Mouse (Mus musculus) CH12.LX (cell line): ENCODE measurements around the gene Ccser1. TPM values are rescaled to one million over a fixed set of nuclear protein-coding genes. Genes with fewer than 3 reads are reported as not detected.

Experiments used
- DNase-seq: peaks from one replicate; pipeline ENCODE4 v3.0.0-alpha.2; 2013; ENCODE audit errors: extremely low read depth
- H3K27ac ChIP-seq: 2 replicates; pipeline ENCODE4 v1.5.1; 2012; ENCODE audit warnings: low read depth, mild to moderate bottlenecking, control low read depth, moderate library complexity; ENCODE audit not compliant: insufficient read depth
- H3K27me3 ChIP-seq: replicated peaks from 2 replicates; pipeline ENCODE3; 2012; ENCODE audit warnings: inconsistent platforms
- H3K36me3 ChIP-seq, 2 experiments: replicated peaks in 1 of 2; 2 replicates each; pipeline versions ENCODE3 to v1.6.1; 2012; ENCODE audit warnings: inconsistent platforms in 1 of 2, low read length in 1 of 2, mild to moderate bottlenecking in 1 of 2, mixed read lengths in 1 of 2, moderate library complexity in 1 of 2; ENCODE audit not compliant: control insufficient read depth in 1 of 2, insufficient read depth in 1 of 2
- H3K4me1 ChIP-seq, 2 experiments: 2 replicates each; pipeline ENCODE4 v1.6.1; 2012; ENCODE audit warnings: inconsistent platforms in 1 of 2, moderate library complexity in 1 of 2; ENCODE audit not compliant: insufficient read depth in 2 of 2, control insufficient read depth in 1 of 2
- H3K4me2 ChIP-seq: 2 replicates; pipeline ENCODE4 v1.6.1; 2012; ENCODE audit warnings: low read depth, mild to moderate bottlenecking, control low read depth; ENCODE audit not compliant: poor library complexity, insufficient read depth, severe bottlenecking
- H3K4me3 ChIP-seq, 3 experiments: fragments of 150-350 bp in 1 of 3; sonication (generic) in 1 of 3; replicated peaks in 1 of 3; 2 replicates each; pipeline versions ENCODE3 to v1.5.1; 2011 to 2012; ENCODE audit warnings: low read depth in 2 of 3, low read length in 2 of 3, mild to moderate bottlenecking in 2 of 3, moderate library complexity in 2 of 3, control low read depth in 1 of 3, improper control_type of control experiment in 1 of 3, inconsistent platforms in 1 of 3, mixed read lengths in 1 of 3; ENCODE audit not compliant: poor library complexity in 1 of 3
- H3K79me2 ChIP-seq: replicated peaks from 2 replicates; pipeline ENCODE4 v1.6.1; 2012; ENCODE audit warnings: mild to moderate bottlenecking, moderate library complexity; ENCODE audit not compliant: control insufficient read depth, poor library complexity, insufficient read depth, severe bottlenecking; ENCODE audit errors: extremely low read depth
- H3K9ac ChIP-seq: 2 replicates; pipeline ENCODE4 v1.6.1; 2012; ENCODE audit warnings: low read depth, mild to moderate bottlenecking, control low read depth, moderate library complexity; ENCODE audit not compliant: insufficient read depth
- H3K9me3 ChIP-seq: replicated peaks from 2 replicates; pipeline ENCODE3; 2012; ENCODE audit warnings: low read length, inconsistent platforms, mixed read lengths
- BHLHE40 ChIP-seq: IDR thresholded peaks from 2 replicates; pipeline ENCODE4 v1.6.1; 2011; ENCODE audit warnings: mild to moderate bottlenecking, low read depth, low read length, improper control_type of control experiment
- CHD1 ChIP-seq: IDR thresholded peaks from 2 replicates; pipeline ENCODE4 v1.6.1; 2012; ENCODE audit warnings: low read depth, low read length, improper control_type of control experiment, inconsistent platforms
- CTCF ChIP-seq, 2 experiments: IDR thresholded peaks in 1 of 2; conservative IDR thresholded peaks in 1 of 2; 2 replicates each; pipeline ENCODE4 v1.5.1; 2011 to 2012; ENCODE audit warnings: low read depth in 2 of 2, low read length in 2 of 2, improper control_type of control experiment in 1 of 2, inconsistent platforms in 1 of 2, mild to moderate bottlenecking in 1 of 2, moderate library complexity in 1 of 2
- ETS1 ChIP-seq: conservative IDR thresholded peaks from 2 replicates; pipeline ENCODE4 v1.6.1; 2012; ENCODE audit warnings: low read depth, mild to moderate bottlenecking, inconsistent platforms, low read length, improper control_type of control experiment, moderate library complexity
- HCFC1 ChIP-seq: IDR thresholded peaks from 2 replicates; pipeline ENCODE4 v1.6.1; 2012; ENCODE audit warnings: low read depth, mild to moderate bottlenecking, inconsistent platforms, low read length, improper control_type of control experiment
- JUND ChIP-seq: conservative IDR thresholded peaks from 2 replicates; pipeline ENCODE4 v1.6.1; 2011; ENCODE audit warnings: low read depth, low read length, improper control_type of control experiment
- KAT2A ChIP-seq: IDR thresholded peaks from 2 replicates; pipeline ENCODE4 v1.6.1; 2012; ENCODE audit warnings: low read length, improper control_type of control experiment, inconsistent platforms; ENCODE audit not compliant: insufficient replicate concordance
- MAX ChIP-seq: IDR thresholded peaks from 2 replicates; pipeline ENCODE4 v1.6.1; 2011; ENCODE audit warnings: low read length, improper control_type of control experiment
- MEF2A ChIP-seq: IDR thresholded peaks from 2 replicates; pipeline ENCODE4 v1.6.1; 2014; ENCODE audit warnings: low read depth, mild to moderate bottlenecking, inconsistent platforms, low read length, improper control_type of control experiment, borderline replicate concordance
- NELFE ChIP-seq: IDR thresholded peaks from 2 replicates; pipeline ENCODE4 v1.6.1; 2011; ENCODE audit warnings: low read depth, low read length, improper control_type of control experiment
- PAX5 ChIP-seq: IDR thresholded peaks from 2 replicates; pipeline ENCODE4 v1.6.1; 2012; ENCODE audit warnings: low read length, inconsistent platforms, mixed read lengths
- POLR2AphosphoS2 ChIP-seq: IDR thresholded peaks from 2 replicates; pipeline ENCODE4 v1.6.1; 2011; ENCODE audit warnings: low read depth, low read length, improper control_type of control experiment
- RAD21 ChIP-seq: IDR thresholded peaks from 2 replicates; pipeline ENCODE4 v1.6.1; 2011; ENCODE audit warnings: low read depth, mild to moderate bottlenecking, low read length, improper control_type of control experiment, moderate library complexity
- SMC3 ChIP-seq: IDR thresholded peaks from 2 replicates; pipeline ENCODE4 v1.6.1; 2011; ENCODE audit warnings: low read depth, low read length, improper control_type of control experiment
- UBTF ChIP-seq: IDR thresholded peaks from 2 replicates; pipeline ENCODE4 v1.6.1; 2012; ENCODE audit warnings: low read depth, mild to moderate bottlenecking, inconsistent platforms, low read length, improper control_type of control experiment, moderate library complexity
- USF2 ChIP-seq: conservative IDR thresholded peaks from 2 replicates; pipeline ENCODE4 v1.6.1; 2011; ENCODE audit warnings: low read depth, low read length, improper control_type of control experiment
- ZC3H11A ChIP-seq: IDR thresholded peaks from 2 replicates; pipeline ENCODE4 v1.6.1; 2012; ENCODE audit warnings: low read depth, mild to moderate bottlenecking, inconsistent platforms, low read length, improper control_type of control experiment
- ZKSCAN1 ChIP-seq: IDR thresholded peaks from 2 replicates; pipeline ENCODE4 v1.6.1; 2012; ENCODE audit warnings: low read depth, inconsistent platforms, low read length, improper control_type of control experiment, borderline replicate concordance
- ZNF384 ChIP-seq: IDR thresholded peaks from 2 replicates; pipeline ENCODE4 v1.6.1; 2012; ENCODE audit warnings: low read depth, low read length, improper control_type of control experiment, inconsistent platforms
- dilution Hi-C: fragments of 300-500 bp; cut with MboI; formaldehyde crosslinking; loops from 2 replicates; pipeline ENCODE4 v1.14.3; 2020; ENCODE audit warnings: low sequenced_read_pairs; ENCODE audit not compliant: extremely low pct_unique_long_range_greater_than_20kb, extremely low pct_ligation_motif_present
- in situ Hi-C: fragments of 300-500 bp; cut with MboI; formaldehyde crosslinking; loops from 3 replicates; pipeline ENCODE4 v1.14.3; 2019; ENCODE audit warnings: low sequenced_read_pairs, low pct_ligation_motif_present, low pct_unique_long_range_greater_than_20kb, mixed read lengths
- polyA plus RNA-seq: library from polyadenylated mRNA; unstranded; fragments of >175 nt; gene quantifications from 2 replicates; pipeline ENCODE4 v1.2.1, GENCODE M21; 2012; ENCODE audit warnings: low read depth; ENCODE audit not compliant: insufficient read length
- total RNA-seq, 2 experiments: library from RNA; depleted of rRNA; stranded (reverse); fragments of 300-350 nt in 1 of 2; fragments of >200 nt in 1 of 2; gene quantifications; 2 replicates each; pipeline ENCODE4 v1.2.3; 2012 to 2014

Ccser1 gene
- total and polyA plus RNA-seq, 3 experiments: not detected

DNA sequence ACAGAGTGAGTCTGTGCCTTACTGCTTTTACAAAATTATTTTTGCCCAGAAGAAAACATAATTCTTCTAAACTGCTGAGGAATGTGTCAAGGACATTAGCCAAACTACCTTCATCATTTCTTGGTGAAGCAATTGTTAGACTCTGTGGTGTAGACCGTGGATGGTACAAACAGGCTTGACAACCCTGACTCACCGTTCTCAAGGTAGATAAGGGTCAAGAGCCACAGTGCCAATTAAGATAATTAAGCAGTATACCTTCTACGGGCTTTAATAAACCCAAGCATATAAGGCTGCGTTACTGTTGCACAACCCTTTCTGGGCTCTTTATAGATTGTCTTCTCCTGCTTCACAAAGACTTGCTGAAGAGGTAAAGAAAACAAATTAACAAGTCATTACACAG, 66.4 kb downstream of the Ccser1 start:
- TF ChIP-seq ZC3H11A (no peak), RAD21 (no peak), MAX (no peak)
- H3K4me3 ChIP-seq: no peak overlapping the region
- in situ Hi-C loops: no loop called here
- H3K4me1 ChIP-seq: no peaks in the 10 kb centered on the region
- no peaks in the 10 kb centered on the region for H3K79me2 ChIP-seq
- no peaks in the 10 kb centered on the region for H3K36me3 ChIP-seq
- no peak for DNase-seq
- H3K27ac ChIP-seq: no peak overlapping the region
- no peak overlapping the region for H3K4me2 ChIP-seq
- dilution Hi-C loops: no loop called here
- peaks cover 37% of the 10 kb centered on the region for H3K9me3 ChIP-seq
- H3K9ac ChIP-seq: no peak overlapping the region
- no peaks in the 10 kb centered on the region for H3K27me3 ChIP-seq

GRCm38 (mm10) chr6:61247842-61248472, 67.8 kb downstream of the Ccser1 start:
- no peaks in the 10 kb centered on the region for H3K27me3 ChIP-seq
- H3K4me3 ChIP-seq: no peak overlapping the region
- TF ChIP-seq USF2: no peak
- TF ChIP-seq JUND: no peak
- no peak for TF ChIP-seq SMC3
- no peak for TF ChIP-seq UBTF
- no peak for TF ChIP-seq KAT2A
- no peak for TF ChIP-seq MEF2A
- TF ChIP-seq HCFC1: no peak
- TF ChIP-seq ZKSCAN1: no peak
- dilution Hi-C loops: no loop called here
- peaks cover 38% of the 10 kb centered on the region for H3K9me3 ChIP-seq
- no peak overlapping the region for H3K27ac ChIP-seq
- H3K36me3 ChIP-seq: no peaks in the 10 kb centered on the region
- no peak overlapping the region for H3K4me2 ChIP-seq
- H3K9ac ChIP-seq: no peak overlapping the region
- in situ Hi-C loops: no loop called here
- no peaks in the 10 kb centered on the region for H3K4me1 ChIP-seq
- no peak for DNase-seq
- no peaks in the 10 kb centered on the region for H3K79me2 ChIP-seq

- in situ Hi-C loops: no loop called here
- no peak overlapping the region for H3K4me3 ChIP-seq
- no peak for TF ChIP-seq ZC3H11A
- no peak for TF ChIP-seq JUND
- no peak for TF ChIP-seq ETS1
- no peak for TF ChIP-seq PAX5
- no peak for TF ChIP-seq POLR2AphosphoS2
- no peak for TF ChIP-seq NELFE
- TF ChIP-seq CHD1: no peak
- no peak for TF ChIP-seq CTCF (conservative IDR thresholded peaks at IDR 0.05 in 1 of 2, IDR thresholded peaks at IDR 0.05 in 1 of 2; ENCODE audit: low read depth in 2 of 2, low read length in 2 of 2)
- no peak for TF ChIP-seq ZNF384
- TF ChIP-seq BHLHE40: no peak
- no peak for TF ChIP-seq MEF2A
- peaks cover 36% of the 10 kb centered on the region for H3K9me3 ChIP-seq
- no peaks in the 10 kb centered on the region for H3K4me1 ChIP-seq
- DNase-seq: no peak
- no peak overlapping the region for H3K9ac ChIP-seq
- H3K36me3 ChIP-seq: no peaks in the 10 kb centered on the region
- no peaks in the 10 kb centered on the region for H3K79me2 ChIP-seq
- dilution Hi-C loops: no loop called here
- no peaks in the 10 kb centered on the region for H3K27me3 ChIP-seq
- no peak overlapping the region for H3K27ac ChIP-seq
- H3K4me2 ChIP-seq: no peak overlapping the region
These were observed 68.6 kb downstream of the Ccser1 start for GRCm38 (mm10) chr6:61248700-61249099.
